Mouse (Mus musculus): ENCODE results near the gene H2-T23. TPM values are rescaled to one million over a fixed set of nuclear protein-coding genes. Genes with fewer than 3 reads are reported as not detected.

H2-T23 gene
- polyA plus RNA-seq, 1 experiment from 2014 or later = 15.9 TPM

GRCm38 (mm10) chr17:35981776-35982175 is 50.9 kb downstream of the H2-T23 start:
- no peak for ATAC-seq (replicated peaks; ENCODE audit: low FRiP score)
- peaks cover 24% of the 10 kb centered on the region; the same call in 1 of the 2 replicates for H3K36me3 ChIP-seq (ENCODE audit: control insufficient read depth, insufficient read depth, low read length)

GRCm38 (mm10) chr17:35980363-35980754 is 52.3 kb downstream of the H2-T23 start:
- Histone ChIP-seq H3K4me3 (ENCODE audit: low read depth, low read length) (peak overlapping the region; percentile 77), H3K9me3 (ENCODE audit: control insufficient read depth, low read length) (no peaks in the 10 kb centered on the region), H3K4me1 (replicated peaks; ENCODE audit: control insufficient read depth, insufficient read depth, low read length) (peaks cover 11% of the 10 kb centered on the region), H3K9ac (ENCODE audit: low read depth, low read length) (peak overlapping the region; percentile 76), H3K4me2 (peak overlapping the region; percentile 93), H3K27me3 (replicated peaks; ENCODE audit: control insufficient read depth, insufficient read depth, low read length) (no peaks in the 10 kb centered on the region), H3K36me3 (ENCODE audit: control insufficient read depth, insufficient read depth, low read length) (peaks cover 22% of the 10 kb centered on the region; the same call in 1 of the 2 replicates), H3K27ac (ENCODE audit: low read depth, low read length) (peak overlapping the region; percentile 88)
- peak; percentile 66 for DNase-seq (ENCODE audit: low spot score)
- ATAC-seq (replicated peaks; ENCODE audit: low FRiP score) = peak; percentile 9
- WGBS = under 1% methylated on average over 29 of the region's 29 CpGs

More at GRCm38 (mm10) chr17:35981776-35982175, 50.9 kb downstream of the H2-T23 start:
- Histone ChIP-seq H3K4me3 (ENCODE audit: low read depth, low read length) (no peak overlapping the region), H3K4me2 (no peak overlapping the region), H3K4me1 (replicated peaks; ENCODE audit: control insufficient read depth, insufficient read depth, low read length) (peaks cover 11% of the 10 kb centered on the region), H3K27me3 (replicated peaks; ENCODE audit: control insufficient read depth, insufficient read depth, low read length) (no peaks in the 10 kb centered on the region), H3K9me3 (ENCODE audit: control insufficient read depth, low read length) (no peaks in the 10 kb centered on the region), H3K27ac (ENCODE audit: low read depth, low read length) (no peak overlapping the region), H3K9ac (ENCODE audit: low read depth, low read length) (no peak overlapping the region)
- WGBS = 91% methylated on average over 9 of the region's 9 CpGs
- DNase-seq (ENCODE audit: low spot score) = no peak

Other genes starting within 250 kb of the H2-T23 start
- 9.4 and 9.9 TPM in 2 replicates for gene Ier3, start 211.2 kb downstream of the H2-T23 start, polyA plus RNA-seq (2014; fragmentation: Nextera tagmentation; extraction: Ambion mirVana)
- 59.3 and 67.8 TPM in 2 replicates for gene Flot1, start 209.6 kb downstream of the H2-T23 start, polyA plus RNA-seq (2014; fragmentation: Nextera tagmentation; extraction: Ambion mirVana)
- gene Tubb5, start 194.5 kb downstream of the H2-T23 start, polyA plus RNA-seq (2014; fragmentation: Nextera tagmentation; extraction: Ambion mirVana) = 843 and 854 TPM in 2 replicates
- gene Mdc1, start 191.3 kb downstream of the H2-T23 start, polyA plus RNA-seq (2014; fragmentation: Nextera tagmentation; extraction: Ambion mirVana) = 19.6 and 23.3 TPM in 2 replicates
- 40.9 and 45.4 TPM in 2 replicates for gene Nrm, start 171.5 kb downstream of the H2-T23 start, polyA plus RNA-seq (2014; fragmentation: Nextera tagmentation; extraction: Ambion mirVana)
- 22.0 and 23.1 TPM in 2 replicates for gene Ppp1r18, start 167.3 kb downstream of the H2-T23 start, polyA plus RNA-seq (2014; fragmentation: Nextera tagmentation; extraction: Ambion mirVana)
- 69.1 and 70.4 TPM in 2 replicates for gene Dhx16, start 153.0 kb downstream of the H2-T23 start, polyA plus RNA-seq (2014; fragmentation: Nextera tagmentation; extraction: Ambion mirVana)
- gene 2310061I04Rik, start 135.4 kb downstream of the H2-T23 start, polyA plus RNA-seq (2014; fragmentation: Nextera tagmentation; extraction: Ambion mirVana) = 33.7 and 34.0 TPM in 2 replicates
- 39.5 and 40.0 TPM in 2 replicates for gene Atat1, start 122.8 kb downstream of the H2-T23 start, polyA plus RNA-seq (2014; fragmentation: Nextera tagmentation; extraction: Ambion mirVana)
- 167 and 172 TPM in 2 replicates for gene Mrps18b, start 116.5 kb downstream of the H2-T23 start, polyA plus RNA-seq (2014; fragmentation: Nextera tagmentation; extraction: Ambion mirVana)
- 35.4 and 39.7 TPM in 2 replicates for gene Ppp1r10, start 116.4 kb downstream of the H2-T23 start, polyA plus RNA-seq (2014; fragmentation: Nextera tagmentation; extraction: Ambion mirVana)
- 132 and 134 TPM in 2 replicates for gene Abcf1, start 63.1 kb downstream of the H2-T23 start, polyA plus RNA-seq (2014; fragmentation: Nextera tagmentation; extraction: Ambion mirVana)
- 33.7 and 35.6 TPM in 2 replicates for gene Gnl1, start 53.0 kb downstream of the H2-T23 start, polyA plus RNA-seq (2014; fragmentation: Nextera tagmentation; extraction: Ambion mirVana)
- gene Prr3, start 52.6 kb downstream of the H2-T23 start, polyA plus RNA-seq (2014; fragmentation: Nextera tagmentation; extraction: Ambion mirVana) = 22.0 and 22.8 TPM in 2 replicates
- 3.1 and 3.5 TPM in 2 replicates for gene H2-T24, start 12.3 kb downstream of the H2-T23 start, polyA plus RNA-seq (2014; fragmentation: Nextera tagmentation; extraction: Ambion mirVana)
- 9.5 and 10.2 TPM in 2 replicates for gene H2-T22, start 9.9 kb upstream of the H2-T23 start, polyA plus RNA-seq (2014; fragmentation: Nextera tagmentation; extraction: Ambion mirVana)
- not detected in 2 replicates for gene Gm6034, start 10.1 kb upstream of the H2-T23 start, polyA plus RNA-seq (2014; fragmentation: Nextera tagmentation; extraction: Ambion mirVana)
- not detected in 2 replicates for gene Gm11127, start 25.5 kb upstream of the H2-T23 start, polyA plus RNA-seq (2014; fragmentation: Nextera tagmentation; extraction: Ambion mirVana)
- not detected in 2 replicates for gene Gm19684, start 88.8 kb upstream of the H2-T23 start, polyA plus RNA-seq (2014; fragmentation: Nextera tagmentation; extraction: Ambion mirVana)
- gene Gm7030, start 96.6 kb upstream of the H2-T23 start, polyA plus RNA-seq (2014; fragmentation: Nextera tagmentation; extraction: Ambion mirVana) = not detected in 2 replicates
- gene Gm8909, start 135.7 kb upstream of the H2-T23 start, polyA plus RNA-seq (2014; fragmentation: Nextera tagmentation; extraction: Ambion mirVana) = 0.25 and 0.31 TPM in 2 replicates
- not detected in 2 replicates for gene H2-T3, start 157.4 kb upstream of the H2-T23 start, polyA plus RNA-seq (2014; fragmentation: Nextera tagmentation; extraction: Ambion mirVana)
- gene Rpp21, start 225.2 kb upstream of the H2-T23 start, polyA plus RNA-seq (2014; fragmentation: Nextera tagmentation; extraction: Ambion mirVana) = 101 and 112 TPM in 2 replicates
- gene Trim39, start 239.4 kb upstream of the H2-T23 start, polyA plus RNA-seq (2014; fragmentation: Nextera tagmentation; extraction: Ambion mirVana) = 13.1 and 14.9 TPM in 2 replicates